Mouse (Mus musculus) mouse embryonic stem cell (cell line): ENCODE measurements around the gene Slc38a2.

Experiments
- in situ Hi-C, 2 experiments: fragments of 300-500 bp; cut with MboI; formaldehyde crosslinking; loops; 1 replicate in 1 of 2; 3 replicates in 1 of 2; pipeline ENCODE4 v1.14.3; 2019 to 2020; ENCODE audit warnings: low sequenced_read_pairs in 2 of 2, low pct_unique_long_range_greater_than_20kb in 1 of 2, mixed read lengths in 1 of 2; ENCODE audit not compliant: unreplicated experiment in 1 of 2

The Slc38a2 gene

DNA sequence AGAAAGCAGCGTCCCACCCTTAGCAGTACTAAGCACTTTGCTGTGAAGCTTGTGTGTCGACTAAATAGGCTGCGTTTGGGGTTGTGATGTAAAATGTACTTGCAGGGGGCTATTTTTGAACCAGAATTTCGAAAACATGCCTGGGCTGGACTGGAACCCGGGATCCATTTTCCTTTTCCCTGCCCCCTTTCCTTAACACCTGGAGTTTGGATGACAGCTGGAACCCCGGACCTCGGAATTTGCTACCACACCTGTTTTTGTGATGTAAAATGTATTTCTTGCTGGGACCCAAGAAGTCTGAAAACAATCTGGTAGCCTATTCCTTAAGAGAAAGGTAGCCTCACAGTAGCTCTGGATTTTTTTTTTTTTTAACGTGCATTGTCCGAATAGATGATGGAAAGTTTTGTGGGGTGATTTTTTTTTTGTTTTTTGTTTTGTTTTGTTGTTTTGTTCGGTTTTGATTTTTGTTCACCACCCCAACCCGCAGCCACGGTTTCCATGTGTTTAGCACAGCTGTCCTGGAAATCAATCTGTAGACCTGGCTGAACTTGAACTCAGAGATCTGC, 3.0 kb upstream of the Slc38a2 start:
- in situ Hi-C loops: no loop called here

GRCm38 (mm10) chr15:96700766-96701165, 1.2 kb upstream of the Slc38a2 start:
- in situ Hi-C loops: no loop called here

GRCm38 (mm10) chr15:96698658-96699448, 677 bp downstream of the Slc38a2 start:
- in situ Hi-C loops: no loop called here

DNA sequence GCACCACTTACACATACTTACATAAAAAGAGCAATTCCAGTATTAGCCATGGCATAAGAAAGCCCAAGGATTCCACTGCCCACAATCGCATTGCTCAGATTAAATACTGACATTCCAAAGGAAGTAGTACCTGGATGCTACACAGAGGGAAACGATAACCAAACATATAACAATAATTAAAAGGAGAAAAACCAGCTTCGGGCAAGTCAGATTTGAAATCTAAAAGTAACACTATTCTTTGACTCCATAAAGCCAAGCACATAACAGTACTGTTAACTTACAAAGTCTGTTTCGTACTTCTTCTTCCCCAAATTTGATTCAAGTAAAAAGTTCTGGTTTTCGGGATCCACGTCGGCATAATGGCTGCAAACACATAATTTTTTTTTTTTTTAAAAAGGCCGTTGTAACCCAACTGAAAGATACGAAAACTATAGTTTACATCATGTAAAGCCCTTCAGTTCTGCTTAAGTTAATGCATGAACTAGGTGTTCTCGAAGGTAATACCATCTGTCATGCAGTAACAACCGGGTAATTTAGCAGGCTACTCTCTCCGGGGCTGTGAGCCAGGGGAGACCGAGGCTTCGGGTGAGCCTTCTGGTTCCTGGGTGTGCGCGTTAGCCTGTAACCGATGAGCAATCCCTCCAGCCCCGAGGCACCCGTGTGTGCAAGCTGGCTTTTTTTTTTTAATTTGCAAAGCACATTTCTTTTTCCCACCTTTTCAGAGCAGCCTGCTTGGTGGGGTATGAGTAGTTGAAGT, 1.5 kb downstream of the Slc38a2 start:
- in situ Hi-C loops: no loop called here

DNA sequence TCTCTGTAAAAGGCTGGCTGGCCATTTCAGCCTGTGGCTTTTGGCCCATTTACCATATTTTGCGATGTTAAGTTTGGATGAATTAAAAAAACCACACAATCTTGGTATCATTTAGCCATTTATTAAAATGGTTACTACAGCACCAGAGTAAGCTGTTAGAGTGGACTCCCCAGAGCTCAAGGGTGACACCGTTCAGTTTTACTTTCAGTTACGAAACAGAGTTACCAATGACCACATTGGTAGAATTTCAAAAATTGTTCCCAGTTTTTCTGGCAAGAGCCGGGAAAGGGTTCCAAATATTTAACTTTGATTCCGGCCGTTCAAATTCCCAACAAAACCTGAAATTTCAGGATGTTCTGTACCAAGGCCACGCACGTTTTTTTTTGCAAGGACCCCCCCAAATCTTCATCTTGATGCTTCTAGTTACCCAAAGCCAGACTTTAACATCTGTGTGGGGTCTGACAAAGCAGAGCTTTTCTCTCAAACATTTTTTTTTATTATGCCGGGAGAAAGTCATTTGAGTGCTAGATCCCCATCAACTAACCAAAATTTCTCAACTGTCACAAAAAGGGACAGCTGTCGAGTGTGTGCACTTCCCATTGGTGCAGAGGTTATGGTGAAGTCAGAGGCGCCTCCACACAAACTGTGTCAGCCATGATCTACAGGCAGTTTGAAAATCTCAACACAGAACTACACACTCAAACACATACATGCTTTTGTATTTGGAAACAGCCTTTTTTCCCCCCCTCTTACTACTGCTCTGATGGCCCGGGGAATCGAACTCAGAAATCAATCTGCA, 2.8 kb downstream of the Slc38a2 start:
- in situ Hi-C loops: no loop called here

DNA sequence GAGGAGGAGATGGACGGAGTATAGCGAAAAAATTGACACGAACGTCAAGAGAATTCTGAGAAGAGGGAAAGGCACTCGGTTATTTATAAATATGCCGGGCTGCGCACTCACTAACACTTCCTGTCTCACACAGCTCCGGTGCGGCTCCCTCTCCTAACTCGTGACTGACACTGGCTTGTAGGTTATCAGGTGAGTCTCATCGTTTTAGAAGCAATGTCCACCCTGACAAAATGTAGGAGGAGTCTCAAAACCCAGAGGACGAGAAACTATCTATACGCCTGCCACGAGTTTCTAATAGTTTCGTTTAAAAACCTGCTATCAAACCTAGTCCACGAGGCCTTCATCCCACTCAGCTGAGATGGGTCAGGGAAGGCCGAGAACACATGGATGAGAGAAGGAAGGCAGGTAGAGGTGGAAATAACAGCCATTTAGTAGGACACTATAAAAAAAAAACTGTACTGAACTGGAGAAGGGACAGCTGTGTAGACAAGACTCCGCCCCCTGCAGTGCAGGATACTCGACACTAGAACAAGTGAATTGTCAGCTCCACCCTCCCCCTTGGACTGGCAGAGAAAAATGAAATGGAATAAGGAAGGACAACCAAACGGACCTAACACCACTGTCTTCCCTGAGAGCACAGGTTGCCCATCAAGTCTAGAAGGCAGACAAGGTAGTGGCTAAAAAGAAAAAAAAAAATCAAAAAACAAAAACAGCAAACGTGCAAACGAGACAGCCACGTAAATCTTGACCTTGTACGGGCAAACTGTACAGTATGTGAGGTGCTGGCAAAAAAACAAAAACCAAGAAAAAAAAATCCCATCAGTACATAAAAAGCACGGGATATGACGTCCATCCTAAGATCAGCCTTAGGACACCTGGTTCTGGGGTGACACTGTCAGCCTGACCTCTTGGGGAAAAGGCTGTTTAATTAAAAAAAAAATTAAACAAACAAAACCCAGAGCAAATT, 3.8 kb downstream of the Slc38a2 start:
- in situ Hi-C loops: no loop called here

DNA sequence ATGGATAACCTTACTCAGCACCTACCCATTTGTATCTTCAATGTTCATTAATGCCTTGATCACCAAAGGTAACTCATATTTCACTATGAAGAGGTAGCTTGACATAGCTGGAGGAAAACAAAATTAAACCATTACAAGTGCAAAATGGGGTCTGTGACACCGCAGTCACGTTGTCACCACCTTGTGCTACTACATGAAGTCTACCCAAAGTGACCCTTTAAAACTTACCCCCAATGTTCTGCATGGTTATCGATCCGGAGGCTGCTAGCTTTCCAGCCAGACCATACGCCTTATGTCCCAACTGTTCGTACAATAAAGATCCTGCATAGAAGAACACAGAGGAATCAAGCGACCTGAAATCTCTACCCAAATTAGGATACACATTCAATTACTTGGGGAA, 4.5 kb downstream of the Slc38a2 start:
- in situ Hi-C loops: no loop called here

DNA sequence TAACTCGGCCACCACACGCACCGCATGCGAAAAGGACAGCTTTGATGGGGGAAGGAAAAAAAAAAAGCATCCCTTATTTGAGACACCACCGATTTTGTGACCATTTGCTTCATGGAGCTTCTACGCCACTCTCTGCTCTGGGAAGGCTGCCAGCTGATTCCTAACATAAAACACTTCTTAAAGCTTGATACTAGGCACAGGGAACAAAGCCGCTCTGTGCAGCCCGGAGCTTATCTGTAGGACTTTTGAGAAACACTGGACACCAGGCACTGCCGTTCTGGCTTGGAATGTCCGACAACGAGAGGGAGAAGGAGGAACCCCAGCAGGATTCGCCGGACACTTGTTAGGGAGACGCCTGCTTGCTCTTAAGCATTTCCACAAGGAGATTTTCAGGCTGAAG, 5.8 kb downstream of the Slc38a2 start:
- in situ Hi-C loops: no loop called here

- in situ Hi-C loops: no loop called here
Measured at GRCm38 (mm10) chr15:96692401-96692800, 7.1 kb downstream of the Slc38a2 start.

DNA sequence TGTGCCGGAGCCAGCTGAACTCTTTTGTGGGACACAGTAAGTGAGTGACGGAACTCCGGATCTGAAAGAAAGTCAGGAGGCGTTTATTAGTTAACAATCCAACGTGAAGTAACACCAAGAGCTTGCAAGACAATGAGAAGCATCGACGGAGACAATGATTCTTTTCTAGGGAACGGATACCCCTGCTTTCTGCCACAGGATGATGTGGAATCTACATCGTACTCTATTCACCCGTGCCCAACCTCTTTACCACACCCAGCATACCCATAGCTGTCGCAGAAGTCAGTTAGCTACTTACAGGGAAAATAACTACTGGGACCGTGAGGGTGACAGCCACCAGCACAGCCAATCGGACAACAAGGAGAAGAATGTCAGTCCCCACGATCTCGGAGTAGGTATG, 8.1 kb downstream of the Slc38a2 start:
- in situ Hi-C loops: no loop called here

DNA sequence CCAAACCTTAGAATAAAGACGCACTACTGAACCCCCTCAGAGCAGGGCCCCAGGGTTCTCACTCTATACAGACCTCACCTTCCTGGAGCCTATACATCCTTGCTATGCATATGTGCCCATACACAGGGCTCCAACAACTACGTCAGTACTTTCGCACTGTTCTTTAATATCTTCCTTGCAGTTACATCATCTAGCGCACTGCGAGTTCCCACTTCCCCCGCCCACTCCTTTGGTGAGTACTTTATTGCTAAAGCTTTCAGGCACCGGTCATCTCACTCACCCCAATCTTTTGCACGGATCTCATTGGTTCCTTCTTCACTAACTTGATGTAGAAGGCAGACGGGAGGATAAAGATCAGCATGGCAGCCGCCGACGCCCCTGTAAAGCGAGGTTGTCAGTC, 8.7 kb downstream of the Slc38a2 start:
- in situ Hi-C loops: no loop called here

- in situ Hi-C loops: no loop called here
Measured at GRCm38 (mm10) chr15:96689919-96690318, 9.6 kb downstream of the Slc38a2 start.

- in situ Hi-C loops: no loop called here
Measured at GRCm38 (mm10) chr15:96688784-96689318, 10.7 kb downstream of the Slc38a2 start.

DNA sequence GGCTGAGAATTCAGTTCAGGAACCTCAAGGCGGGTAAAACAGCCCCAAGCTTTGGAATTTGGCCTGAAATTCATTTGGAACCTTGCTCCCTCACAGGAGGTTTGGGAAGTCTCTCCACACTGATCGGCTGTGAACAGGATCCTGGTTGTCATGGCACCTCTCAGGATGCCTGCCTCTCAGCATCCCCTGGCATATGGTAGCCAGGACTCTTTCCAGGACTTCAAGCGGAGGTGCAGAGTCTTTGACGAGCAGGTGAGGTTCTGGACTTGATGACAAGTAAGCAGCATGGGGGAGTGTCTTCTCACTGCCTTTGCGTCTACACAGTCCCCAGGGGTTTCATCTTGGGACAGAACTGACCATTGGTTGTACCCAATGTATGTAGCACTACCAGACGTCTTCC, 11.5 kb downstream of the Slc38a2 start:
- in situ Hi-C loops: no loop called here

GRCm38 (mm10) chr15:96687366-96687765, 12.2 kb downstream of the Slc38a2 start:
- in situ Hi-C loops: no loop called here

- in situ Hi-C loops: no loop called here
Measured at GRCm38 (mm10) chr15:96686201-96687159, 13.1 kb downstream of the Slc38a2 start.

DNA sequence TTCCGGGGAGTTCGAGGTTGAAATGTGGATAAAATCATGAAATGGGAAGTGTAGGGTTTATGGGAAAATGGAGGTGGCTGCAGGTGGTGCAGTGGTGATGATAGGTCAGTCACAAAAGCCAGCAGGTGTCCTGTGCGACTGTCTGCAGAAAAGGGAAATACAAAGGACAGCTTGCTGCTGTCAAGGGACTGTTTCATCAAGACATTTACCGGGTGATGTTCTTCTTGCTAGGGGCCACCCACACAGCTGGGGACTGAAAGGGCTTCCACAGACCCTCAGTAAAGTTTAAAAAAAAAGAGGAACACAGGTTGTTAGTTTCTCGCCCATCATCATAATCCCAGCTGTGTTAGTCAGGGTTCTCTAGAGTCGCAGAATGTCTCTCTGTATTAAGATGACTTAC, 14.3 kb downstream of the Slc38a2 start:
- in situ Hi-C loops: no loop called here
